Mouse (Mus musculus) cerebellum, adult 2 months (tissue): ENCODE measurements around the gene Gm3854. TPM values are rescaled to one million over a fixed set of nuclear protein-coding genes. Genes with fewer than 3 reads are reported as not detected.
"Not testable (repeated sequence)": the region's sequence is repeated elsewhere in the genome, so short reads cannot be mapped to it uniquely, and the experiment has no call there.

Experiments
- DNase-seq, 2 experiments: peaks; one replicate each; pipeline ENCODE4 v3.0.0; 2021
- H3K27ac ChIP-seq: fragments of 200-500 bp; 2 replicates; pipeline ENCODE4 v1.5.1; 2012; ENCODE audit warnings: low read length, control low read depth, inconsistent platforms; ENCODE audit not compliant: insufficient read depth
- H3K27me3 ChIP-seq: fragments of 200-500 bp; 2 replicates; pipeline ENCODE4 v1.6.1; 2012; ENCODE audit warnings: inconsistent platforms, mild to moderate bottlenecking, low read length, moderate library complexity; ENCODE audit not compliant: control insufficient read depth, insufficient read depth
- H3K4me1 ChIP-seq: fragments of 200-500 bp; 2 replicates; pipeline ENCODE4 v1.6.1; 2011; ENCODE audit warnings: low read length; ENCODE audit not compliant: control insufficient read depth, insufficient read depth
- H3K4me3 ChIP-seq: fragments of 200-500 bp; replicated peaks from 2 replicates; pipeline ENCODE3; 2011; ENCODE audit warnings: mild to moderate bottlenecking, low read depth, low read length, control low read depth; ENCODE audit not compliant: insufficient read depth
- CTCF ChIP-seq: fragments of 200-500 bp; IDR thresholded peaks from 2 replicates; pipeline ENCODE4 v1.5.1; 2011; ENCODE audit warnings: low read depth, mild to moderate bottlenecking, control low read depth, low read length, moderate library complexity, borderline replicate concordance; ENCODE audit not compliant: insufficient read depth
- POLR2A ChIP-seq: fragments of 200-500 bp; IDR thresholded peaks from 2 replicates; pipeline ENCODE4 v1.6.1; 2011; ENCODE audit warnings: low read length, control low read depth, borderline replicate concordance; ENCODE audit not compliant: insufficient read depth
- WGBS: fragments of 180-500 bp; shearing (Covaris S2); methylation state at CpG from one replicate; pipeline ENCODE4 v1.1.7; 2018; 5-methylcytosine and 5-hydroxymethylcytosine counted together
- polyA plus RNA-seq: library from polyadenylated mRNA; depleted of rRNA; stranded (reverse); fragments of >200 nt; gene quantifications from 2 replicates; pipeline ENCODE4 v1.2.3, GENCODE M21; 2012

Gene Gm3854
- polyA plus RNA-seq, 1 experiment = 3.0 TPM

GRCm38 (mm10) chr7:6358937-6359590 is 15.5 kb downstream of the Gm3854 start:
- TF ChIP-seq POLR2A (no peak), CTCF (0 out of 2 replicates have a peak, but pooled peaks have one; percentile 40)

DNA sequence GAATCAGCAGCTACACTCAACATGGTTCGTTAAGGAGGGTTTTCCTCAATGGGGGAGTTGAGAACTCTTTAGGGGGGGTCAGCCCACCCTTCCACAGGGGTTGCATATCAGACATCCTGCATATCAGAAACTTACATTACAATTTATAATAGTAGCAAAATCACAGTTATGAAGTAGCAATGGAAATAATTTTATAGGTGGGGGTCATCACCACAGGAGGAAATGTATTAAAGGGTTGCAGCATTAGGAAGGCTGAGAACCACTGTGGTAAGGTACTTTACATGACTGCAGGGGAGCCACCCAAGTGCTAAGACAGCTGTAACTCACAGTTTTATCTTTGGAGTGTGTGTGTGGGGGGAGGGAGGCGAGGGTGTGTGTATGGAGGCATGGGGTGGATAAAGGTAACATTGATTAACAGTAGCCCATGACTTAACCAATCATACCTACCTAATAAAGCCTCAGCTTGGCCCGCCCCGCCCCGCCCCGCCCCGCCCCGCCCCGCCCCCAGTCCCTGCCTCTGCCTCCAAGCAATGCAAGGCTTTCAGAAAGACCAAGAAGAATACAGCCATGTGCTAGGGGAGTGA is 17.0 kb downstream of the Gm3854 start:
- Histone ChIP-seq H3K27ac (no peak overlapping the region), H3K4me1 (no peaks in the 10 kb centered on the region), H3K4me3 (no peak overlapping the region), H3K27me3 (no peaks in the 10 kb centered on the region)
- no peak for TF ChIP-seq POLR2A
- no peak for TF ChIP-seq CTCF
- no peak for DNase-seq
- 37% methylated on average over 9 of the region's 9 CpGs for WGBS

More at GRCm38 (mm10) chr7:6358937-6359590, 15.5 kb downstream of the Gm3854 start:
- no peaks in the 10 kb centered on the region for H3K27me3 ChIP-seq
- H3K27ac ChIP-seq = no peak overlapping the region
- H3K4me3 ChIP-seq = no peak overlapping the region
- peak in 1 of 2 experiments; percentile 62 for DNase-seq
- 49% methylated on average over 10 of the region's 10 CpGs for WGBS
- H3K4me1 ChIP-seq = no peaks in the 10 kb centered on the region

DNA sequence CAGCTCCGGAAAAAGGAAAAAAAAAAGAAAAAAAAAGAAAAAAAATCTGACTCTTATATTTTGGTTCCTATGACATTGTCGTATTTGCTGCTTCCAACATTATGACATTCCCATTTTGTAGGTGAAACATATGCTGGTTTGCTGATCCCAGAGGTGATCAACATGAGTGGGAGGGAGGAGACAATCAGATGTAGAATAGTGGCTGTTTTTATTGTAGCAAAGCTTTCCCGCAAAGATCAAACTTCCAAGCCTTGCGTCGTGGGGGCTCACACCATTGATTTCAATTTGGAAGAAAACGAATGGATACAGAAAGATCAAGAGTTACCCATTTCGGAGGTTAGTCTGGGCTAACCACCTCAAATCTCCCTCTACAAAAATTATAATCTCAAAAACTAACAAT is 18.2 kb downstream of the Gm3854 start:
- H3K4me1 ChIP-seq = no peaks in the 10 kb centered on the region
- H3K4me3 ChIP-seq = peak overlapping the region; percentile 96
- no peak for DNase-seq
- TF ChIP-seq CTCF (no peak), POLR2A (no peak)
- no peaks in the 10 kb centered on the region for H3K27me3 ChIP-seq
- 19% methylated on average over 7 of the region's 7 CpGs for WGBS
- no peak overlapping the region; the same call in 1 of the 2 replicates for H3K27ac ChIP-seq

DNA sequence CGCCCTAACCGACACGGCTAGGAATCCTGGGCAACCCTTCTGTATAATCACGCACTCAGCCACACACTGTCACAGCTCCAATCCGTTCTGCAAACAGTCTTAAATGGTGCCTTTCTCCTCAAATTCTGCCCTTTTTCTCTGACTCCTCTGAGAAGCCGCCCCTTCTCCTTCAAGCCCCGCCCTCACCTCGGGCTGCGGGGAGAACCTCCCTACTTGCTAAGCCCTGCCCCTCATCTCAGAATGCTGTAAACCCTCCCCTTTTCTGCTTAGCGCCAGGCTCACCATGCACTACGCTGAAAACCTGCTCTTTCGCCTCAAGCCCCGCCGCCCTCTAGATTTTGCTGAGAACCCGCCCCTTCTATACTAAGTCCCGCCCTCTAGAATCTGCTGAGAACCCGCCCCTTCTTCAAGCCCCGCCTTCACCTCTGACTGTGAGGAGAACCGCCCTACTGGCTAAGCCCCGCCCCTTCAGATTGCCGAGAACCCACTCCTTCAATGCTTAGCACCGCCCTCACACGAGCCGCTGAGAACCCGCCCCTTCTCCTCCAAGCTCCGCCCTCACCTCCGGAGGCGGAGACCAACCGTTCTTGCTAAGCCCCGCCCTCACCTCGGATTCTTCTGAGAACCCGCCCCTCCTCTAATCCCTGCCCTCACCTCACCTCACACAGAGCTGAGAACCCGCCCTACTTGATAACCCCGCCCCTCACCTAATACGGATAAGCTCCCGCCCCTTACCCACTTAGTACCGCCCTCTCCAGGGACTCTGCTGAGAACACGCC is 18.9 kb downstream of the Gm3854 start:
- no peak for TF ChIP-seq CTCF
- TF ChIP-seq POLR2A = peak; percentile 60; the same call in 1 of the 2 replicates
- Histone ChIP-seq H3K27me3 (no peaks in the 10 kb centered on the region), H3K4me1 (no peaks in the 10 kb centered on the region), H3K4me3 (peak overlapping the region; percentile 96), H3K27ac (peak overlapping the region; percentile 64; the same call in 1 of the 2 replicates)
- under 1% methylated on average over 38 of the region's 38 CpGs for WGBS
- DNase-seq = peak; percentile 99

GRCm38 (mm10) chr7:6363047-6363488 is 19.5 kb downstream of the Gm3854 start, which contains the start of gene Zfp78:
TSS of gene Zfp78 (plus strand) at chr7:6363280.
- H3K4me1 ChIP-seq = no peaks in the 10 kb centered on the region
- TF ChIP-seq CTCF = no peak
- TF ChIP-seq POLR2A = peak; percentile 74; the same call in 1 of the 2 replicates
- no peaks in the 10 kb centered on the region for H3K27me3 ChIP-seq
- peak within 1 kb of the TSS; percentile 96 for H3K4me3 ChIP-seq
- DNase-seq = peak in 1 of 2 experiments; percentile 91
- under 1% methylated on average over 23 of the region's 23 CpGs for WGBS
- H3K27ac ChIP-seq = peak within 1 kb of the TSS; percentile 64; the same call in 1 of the 2 replicates

GRCm38 (mm10) chr7:6364761-6365160 is 21.2 kb downstream of the Gm3854 start:
- WGBS = 50% methylated on average over 1 of the region's 1 CpGs
- no peak for DNase-seq
- no peaks in the 10 kb centered on the region for H3K27me3 ChIP-seq
- H3K4me3 ChIP-seq = no peak overlapping the region
- TF ChIP-seq CTCF (no peak), POLR2A (no peak)
- H3K27ac ChIP-seq = no peak overlapping the region
- no peaks in the 10 kb centered on the region for H3K4me1 ChIP-seq

- no peak for DNase-seq
- Histone ChIP-seq H3K27me3 (no peaks in the 10 kb centered on the region), H3K4me1 (no peaks in the 10 kb centered on the region), H3K27ac (no peak overlapping the region), H3K4me3 (no peak overlapping the region)
- TF ChIP-seq CTCF (no peak), POLR2A (no peak)
- WGBS = 95% methylated on average over 5 of the region's 5 CpGs
Measured at GRCm38 (mm10) chr7:6367185-6367584, 23.6 kb downstream of the Gm3854 start.

DNA sequence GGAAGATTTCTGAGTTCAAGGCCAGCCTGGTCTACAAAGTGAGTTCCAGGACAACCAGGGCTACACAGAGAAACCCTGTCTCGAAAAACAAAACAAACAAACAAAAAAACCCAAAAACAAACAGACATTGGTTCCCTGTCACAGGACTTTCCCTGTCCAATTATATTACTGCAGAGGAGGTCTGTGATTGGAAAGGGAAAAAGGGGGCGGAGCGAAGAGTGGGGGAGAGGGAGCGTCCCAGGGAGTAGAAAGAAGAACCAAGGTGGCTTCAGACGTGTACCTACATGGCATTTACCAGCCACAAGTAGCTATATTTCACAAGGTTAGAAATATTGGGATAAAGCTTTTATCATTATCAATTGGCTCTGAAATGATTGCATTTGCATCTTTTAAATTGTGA is 24.6 kb downstream of the Gm3854 start:
- WGBS = 86% methylated on average over 5 of the region's 5 CpGs
- not testable (repeated sequence) for DNase-seq, H3K27me3 ChIP-seq, H3K4me3 ChIP-seq, H3K27ac ChIP-seq, H3K4me1 ChIP-seq
